Mouse (Mus musculus) gastrocnemius, adult 8-10 months (tissue): Measurements from ENCODE around the gene Abcd1. TPM values are rescaled to one million over a fixed set of nuclear protein-coding genes. Genes with fewer than 3 reads are reported as not detected.
"Not testable (repeated sequence)": the region's sequence is repeated elsewhere in the genome, so short reads cannot be mapped to it uniquely, and the experiment has no call there.

Experiments used
- DNase-seq, 2 experiments: peaks; one replicate each; pipeline ENCODE4 v3.0.0; 2022; ENCODE audit warnings: low spot score in 2 of 2
- total RNA-seq, 4 experiments: library from RNA; stranded (reverse); gene quantifications; 2 replicates each; pipeline ENCODE4 v1.2.4; 2022

The Abcd1 gene
- total RNA-seq, 4 experiments from 2014 or later: 16.6 to 20.5 (median 19.7) TPM

GRCm38 (mm10) chrX:73739841-73740240 is 23.4 kb downstream of the Abcd1 start:
- DNase-seq: not testable (repeated sequence)

GRCm38 (mm10) chrX:73744774-73745481 is 28.5 kb downstream of the Abcd1 start:
- DNase-seq: no peak

GRCm38 (mm10) chrX:73748977-73749376 is 32.6 kb downstream of the Abcd1 start:
- DNase-seq: no peak

- DNase-seq: no peak
Observed at GRCm38 (mm10) chrX:73756334-73757140, 40.1 kb downstream of the Abcd1 start, which contains the start of gene Plxnb3. Gene Plxnb3, plus strand, starts transcription at chrX:73757090.

- DNase-seq: no peak
Observed at GRCm38 (mm10) chrX:73758611-73759290, 42.4 kb downstream of the Abcd1 start.

- DNase-seq: peak in 1 of 2 experiments; percentile 32
Observed at GRCm38 (mm10) chrX:73765311-73765710, 48.9 kb downstream of the Abcd1 start.

GRCm38 (mm10) chrX:73767267-73767666 is 50.9 kb downstream of the Abcd1 start:
- no peak for DNase-seq

- DNase-seq: peak; percentile 33 to 54
Observed at GRCm38 (mm10) chrX:73774168-73774760, 57.9 kb downstream of the Abcd1 start, which contains the start of gene Srpk3. Gene Srpk3, plus strand, starts transcription at chrX:73774405.

GRCm38 (mm10) chrX:73774802-73775483 is 58.5 kb downstream of the Abcd1 start:
- DNase-seq: no peak

- DNase-seq: no peak
Observed at GRCm38 (mm10) chrX:73782227-73782626, 65.8 kb downstream of the Abcd1 start.

GRCm38 (mm10) chrX:73785666-73786065 is 69.3 kb downstream of the Abcd1 start:
- no peak for DNase-seq

- peak; percentile 86 to 88 for DNase-seq
Observed at GRCm38 (mm10) chrX:73786364-73787224, 70.2 kb downstream of the Abcd1 start, which contains the start of the genes Idh3g and Ssr4. Gene Idh3g, minus strand, starts transcription at chrX:73786897. Gene Ssr4, plus strand, starts transcription at chrX:73787028.

- DNase-seq: no peak
Observed at GRCm38 (mm10) chrX:73787225-73787558, 70.8 kb downstream of the Abcd1 start.

Other genes with a start within 250 kb of the Abcd1 start
- gene Bgn, start 233.0 kb upstream of the Abcd1 start, total RNA-seq: 10 to 100 TPM; 19.5 to 43.0 (median 27.5) TPM
- 10 to 100 TPM; 10.7 to 14.4 (median 11.3) TPM for gene Atp2b3, start 213.5 kb upstream of the Abcd1 start, total RNA-seq
- gene Dusp9, start 77.2 kb upstream of the Abcd1 start, total RNA-seq: not detected
- gene Pnck, start 56.5 kb upstream of the Abcd1 start, total RNA-seq: 10 to 100 TPM in 2 of 4 experiments, 1 to 10 TPM in 2; 7.8 to 10.8 (median 10.2) TPM
- 100 to 1,000 TPM in 3 of 4 experiments, 10 to 100 TPM in 1; 95.0 to 131 (median 122) TPM for gene Slc6a8, start 43.4 kb upstream of the Abcd1 start, total RNA-seq
- gene Bcap31, start 422 bp upstream of the Abcd1 start, total RNA-seq: 10 to 100 TPM; 51.3 to 65.3 (median 61.4) TPM
- gene Plxnb3, start 40.5 kb downstream of the Abcd1 start, total RNA-seq: under 1 TPM; 0.24 to 0.70 (median 0.39) TPM
- 10 to 100 TPM; 30.4 to 34.6 (median 32.5) TPM for gene Srpk3, start 57.8 kb downstream of the Abcd1 start, total RNA-seq
- gene Idh3g, start 70.3 kb downstream of the Abcd1 start, total RNA-seq: 100 to 1,000 TPM; 347 to 391 (median 361) TPM
- gene Ssr4, start 70.4 kb downstream of the Abcd1 start, total RNA-seq: 10 to 100 TPM; 79.3 to 97.7 (median 86.9) TPM
- gene Pdzd4, start 108.4 kb downstream of the Abcd1 start, total RNA-seq: 1 to 10 TPM in 1 of 4 experiments, under 1 TPM in 3; 0.44 to 1.0 (median 0.81) TPM
- not detected for gene Avpr2, start 175.5 kb downstream of the Abcd1 start, total RNA-seq
- 1 to 10 TPM; 1.7 to 3.1 (median 2.6) TPM for gene L1cam, start 179.5 kb downstream of the Abcd1 start, total RNA-seq
- gene Arhgap4, start 205.3 kb downstream of the Abcd1 start, total RNA-seq: 1 to 10 TPM in 1 of 4 experiments, under 1 TPM in 3; 0.22 to 1.1 (median 0.57) TPM
- 10 to 100 TPM; 46.6 to 61.8 (median 47.7) TPM for gene Naa10, start 205.3 kb downstream of the Abcd1 start, total RNA-seq
- gene Renbp, start 214.3 kb downstream of the Abcd1 start, total RNA-seq: 1 to 10 TPM in 3 of 4 experiments, under 1 TPM in 1; 0.87 to 2.3 (median 1.5) TPM
- gene Hcfc1, start 249.8 kb downstream of the Abcd1 start, total RNA-seq: 10 to 100 TPM; 29.8 to 34.0 (median 32.0) TPM